Comparison of ENCODE assay signal across 9 mouse cellular contexts in the genomic region with DNA sequence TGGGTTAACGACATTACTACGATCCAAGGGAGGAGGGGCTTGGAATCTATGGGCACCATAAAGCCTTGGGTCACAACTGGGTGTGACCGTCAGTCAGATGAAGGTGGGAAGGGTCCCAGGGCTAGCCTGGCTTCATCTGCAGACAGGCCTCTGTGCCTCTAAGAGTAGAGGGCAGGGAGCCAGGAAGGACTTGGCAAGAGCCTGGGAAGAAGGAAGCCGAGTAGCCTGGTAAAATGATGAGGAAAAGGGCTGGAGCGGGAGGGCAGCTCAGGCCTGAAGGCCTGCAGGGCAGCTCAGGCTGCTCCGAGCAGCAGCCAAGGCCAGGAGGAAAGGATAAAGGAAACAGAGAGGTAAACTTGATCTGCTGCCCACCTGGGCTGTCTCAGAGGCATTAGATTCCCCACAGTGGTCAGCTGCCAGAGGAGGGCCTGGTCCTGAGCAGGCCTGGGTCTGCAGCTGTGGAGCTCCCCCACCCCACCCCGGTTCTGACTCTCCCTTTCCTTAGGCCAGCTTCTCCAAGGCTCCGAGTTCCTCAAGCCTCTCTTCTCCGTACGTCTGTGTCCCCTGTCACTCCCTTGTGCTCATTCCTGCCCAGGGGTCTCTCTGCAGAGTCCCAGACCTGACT. TPM values are rescaled to one million over a fixed set of nuclear protein-coding genes. Genes with fewer than 3 reads are reported as not detected.
DNase-seq lines count a peak whose midpoint lies in the region; ATAC-seq lines count a peak whose summit lies in the region.
"Had no signal": no experiment of that assay in that cellular context is flagged by ENCODE, and none has a peak within 500 bp of the region (broad histone marks: within the 10 kb centered on the region; RNA-seq: fewer than 3 reads in every experiment).

No protein-coding gene starts in this region.

- no peak for DNase-seq in frontal cortex, postnatal 36 days (ENCODE audit: low spot score in 2 of 2)
- DNase-seq in R1 (ENCODE audit: low read depth, low spot score): peak; percentile 17
- DNase-seq in hindbrain, embryonic 14.5 days (ENCODE audit: low spot score): no peak
- no peak for DNase-seq in embryo, embryonic 9.5 days (ENCODE audit: extremely low spot score)
- DNase-seq in retina, embryonic 14.5 days (ENCODE audit: low spot score): no peak

- ATAC-seq in frontal cortex, adult (ENCODE audit: low TSS enrichment): peak; percentile 27
- peak; percentile 55 for ATAC-seq in forebrain, embryonic 16.5 days
- ATAC-seq in hindbrain, embryonic 14.5 days (ENCODE audit: low FRiP score): no peak; the same call in 1 of the 2 replicates
- 0 out of 2 replicates have a peak, but pooled peaks have one; percentile 37 for ATAC-seq in midbrain, embryonic 16.5 days

- no peaks in the 10 kb centered on the region for H3K9me3 ChIP-seq in forebrain, embryonic 16.5 days (ENCODE audit: control insufficient read depth, low read length)
- H3K9me3 ChIP-seq in hindbrain, embryonic 14.5 days (ENCODE audit: control insufficient read depth, low read length): no peaks in the 10 kb centered on the region
- no peaks in the 10 kb centered on the region for H3K9me3 ChIP-seq in midbrain, embryonic 16.5 days (replicated peaks; ENCODE audit: control insufficient read depth, low read length, poor library complexity, severe bottlenecking)

- 49% methylated on average over 10 of the region's 10 CpGs for WGBS in forebrain, embryonic 16.5 days
- WGBS in hindbrain, embryonic 14.5 days: 53% methylated on average over 10 of the region's 10 CpGs
- WGBS in midbrain, embryonic 16.5 days: 52% methylated on average over 10 of the region's 10 CpGs

- H3K27me3 ChIP-seq in forebrain, embryonic 16.5 days (replicated peaks; ENCODE audit: control insufficient read depth, insufficient read depth, low read length): no peaks in the 10 kb centered on the region
- H3K27me3 ChIP-seq in hindbrain, embryonic 14.5 days (ENCODE audit: control insufficient read depth, insufficient read depth, low read length): no peaks in the 10 kb centered on the region
- H3K27me3 ChIP-seq in midbrain, embryonic 16.5 days (ENCODE audit: control insufficient read depth, insufficient read depth, low read depth, low read length): no peaks in the 10 kb centered on the region

- H3K27ac ChIP-seq in forebrain, embryonic 16.5 days (ENCODE audit: low read length): no peak overlapping the region
- 0 out of 2 replicates have a peak overlapping the region, but pooled peaks have one; percentile 14 for H3K27ac ChIP-seq in hindbrain, embryonic 14.5 days
- peak overlapping the region; percentile 30; the same call in 1 of the 2 replicates for H3K27ac ChIP-seq in midbrain, embryonic 16.5 days (ENCODE audit: low read length)

- H3K4me2 ChIP-seq in forebrain, embryonic 16.5 days (ENCODE audit: low read length): no peak overlapping the region
- H3K4me2 ChIP-seq in hindbrain, embryonic 14.5 days (replicated peaks): no peak overlapping the region
- no peak overlapping the region for H3K4me2 ChIP-seq in midbrain, embryonic 16.5 days (ENCODE audit: low read length)

- peaks cover 8% of the 10 kb centered on the region; the same call in 1 of the 2 replicates for H3K4me1 ChIP-seq in forebrain, embryonic 16.5 days (replicated peaks; ENCODE audit: control insufficient read depth, insufficient read depth, low read length)
- peaks cover 9% of the 10 kb centered on the region; the same call in 1 of the 2 replicates for H3K4me1 ChIP-seq in hindbrain, embryonic 14.5 days (replicated peaks; ENCODE audit: control insufficient read depth, insufficient read depth, low read length)
- H3K4me1 ChIP-seq in midbrain, embryonic 16.5 days (ENCODE audit: control insufficient read depth, insufficient read depth, low read length): peaks cover 12% of the 10 kb centered on the region

- no peak overlapping the region for H3K9ac ChIP-seq in forebrain, embryonic 16.5 days (replicated peaks; ENCODE audit: low read depth, low read length)
- no peak overlapping the region for H3K9ac ChIP-seq in hindbrain, embryonic 14.5 days
- H3K9ac ChIP-seq in midbrain, embryonic 16.5 days (ENCODE audit: low read depth, low read length): no peak overlapping the region

- no peaks in the 10 kb centered on the region for H3K36me3 ChIP-seq in forebrain, embryonic 16.5 days (ENCODE audit: control insufficient read depth, insufficient read depth)
- H3K36me3 ChIP-seq in hindbrain, embryonic 14.5 days (replicated peaks; ENCODE audit: control insufficient read depth, insufficient read depth): no peaks in the 10 kb centered on the region
- no peaks in the 10 kb centered on the region for H3K36me3 ChIP-seq in midbrain, embryonic 16.5 days (ENCODE audit: control insufficient read depth, insufficient read depth, low read length)

- H3K4me3 ChIP-seq in forebrain, embryonic 16.5 days (replicated peaks; ENCODE audit: low read length): no peak overlapping the region
- H3K4me3 ChIP-seq in hindbrain, embryonic 14.5 days (replicated peaks; ENCODE audit: low read length): no peak overlapping the region
- H3K4me3 ChIP-seq in midbrain, embryonic 16.5 days (ENCODE audit: low read depth, low read length): no peak overlapping the region
- H3K4me3 ChIP-seq: erythroblast, embryonic 14.5 days had no signal

RNA-seq across cellular contexts. Expression of a gene that starts 27.5 kb away (rescaled TPM):
- polyA plus RNA-seq in forebrain, embryonic 16.5 days (2015; fragmentation: Nextera tagmentation; extraction: Ambion mirVana): 5.0 and 5.7 TPM in 2 replicates
- polyA plus RNA-seq in hindbrain, embryonic 14.5 days (2014; fragmentation: Nextera tagmentation; extraction: Ambion mirVana): 4.5 and 6.3 TPM in 2 replicates
- polyA plus RNA-seq in midbrain, embryonic 16.5 days (2015; fragmentation: Nextera tagmentation; extraction: Ambion mirVana): 4.2 and 5.3 TPM in 2 replicates
- polyA plus RNA-seq: erythroblast, embryonic 14.5 days had no signal

RNA-seq across cellular contexts. Expression of a gene that starts 44.9 kb away (rescaled TPM):
- 111 and 113 TPM in 2 replicates for polyA plus RNA-seq in forebrain, embryonic 16.5 days (2015; fragmentation: Nextera tagmentation; extraction: Ambion mirVana)
- polyA plus RNA-seq in hindbrain, embryonic 14.5 days (2014; fragmentation: Nextera tagmentation; extraction: Ambion mirVana): 132 and 141 TPM in 2 replicates
- polyA plus RNA-seq in midbrain, embryonic 16.5 days (2015; fragmentation: Nextera tagmentation; extraction: Ambion mirVana): 108 and 119 TPM in 2 replicates
